Mouse (Mus musculus) forebrain, embryonic 14.5 days (tissue): Measurements from ENCODE around the gene Hnrnpl. TPM values are rescaled to one million over a fixed set of nuclear protein-coding genes. Genes with fewer than 3 reads are reported as not detected.
A peak's percentile ranks its signal among the peaks of the same experiment; 100 is the strongest.

Experiments used
- ATAC-seq: fragments of 200-750 bp; cut with Nextera tagmentation; 2 replicates; pipeline ENCODE4 v1.8.0; 2017; ENCODE audit warnings: mild to moderate bottlenecking, moderate library complexity
- DNase-seq: peaks from one replicate; pipeline ENCODE4 v3.0.0-alpha.2; 2015; ENCODE audit warnings: low spot score
- H3K27ac ChIP-seq: fragments of 300-500 bp; sonication (generic); 2 replicates; pipeline ENCODE4 v1.5.1; 2014; ENCODE audit warnings: low read depth, mild to moderate bottlenecking, control low read depth, low read length, moderate library complexity
- H3K27me3 ChIP-seq: fragments of 300-500 bp; sonication (generic); replicated peaks from 2 replicates; pipeline ENCODE4 v1.6.1; 2014; ENCODE audit warnings: low read length, control low read depth, mixed read lengths; ENCODE audit not compliant: control insufficient read depth, insufficient read depth
- H3K36me3 ChIP-seq: fragments of 300-500 bp; sonication (generic); 2 replicates; pipeline ENCODE4 v1.6.1; 2014; ENCODE audit warnings: low read length, control low read depth; ENCODE audit not compliant: control insufficient read depth, insufficient read depth
- H3K4me1 ChIP-seq: fragments of 300-500 bp; sonication (generic); 2 replicates; pipeline ENCODE4 v1.6.1; 2014; ENCODE audit warnings: antibody characterized with exemption, low read length, control low read depth; ENCODE audit not compliant: control insufficient read depth, insufficient read depth
- H3K4me2 ChIP-seq: fragments of 300-500 bp; sonication (generic); 2 replicates; pipeline ENCODE4 v1.6.1; 2014; ENCODE audit warnings: mild to moderate bottlenecking, control low read depth, low read length
- H3K4me3 ChIP-seq: fragments of 300-500 bp; sonication (generic); 2 replicates; pipeline ENCODE4 v1.5.1; 2014; ENCODE audit warnings: low read depth, low read length, control low read depth
- H3K9ac ChIP-seq: fragments of 300-500 bp; sonication (generic); 2 replicates; pipeline ENCODE4 v1.6.1; 2014; ENCODE audit warnings: mild to moderate bottlenecking, low read length, control low read depth, moderate library complexity
- H3K9me3 ChIP-seq: fragments of 300-500 bp; sonication (generic); replicated peaks from 2 replicates; pipeline ENCODE4 v1.6.1; 2016; ENCODE audit warnings: low read length, control low read depth, mixed read lengths; ENCODE audit not compliant: control insufficient read depth
- WGBS: fragments of 180-500 bp; shearing (Covaris S2); extraction: QIAGEN DNeasy Blood & Tissue Kit; methylation state at CpG from one replicate; pipeline ENCODE4 v1.1.7; 2014; 5-methylcytosine and 5-hydroxymethylcytosine counted together
- polyA plus RNA-seq: library from polyadenylated mRNA; unstranded; fragments of >200 nt; fragmentation: Nextera tagmentation; extraction: Ambion mirVana; gene quantifications from 2 replicates; pipeline ENCODE4 v1.2.1, GENCODE M21; 2014

Hnrnpl gene
- 190 and 198 TPM in 2 replicates for polyA plus RNA-seq

DNA sequence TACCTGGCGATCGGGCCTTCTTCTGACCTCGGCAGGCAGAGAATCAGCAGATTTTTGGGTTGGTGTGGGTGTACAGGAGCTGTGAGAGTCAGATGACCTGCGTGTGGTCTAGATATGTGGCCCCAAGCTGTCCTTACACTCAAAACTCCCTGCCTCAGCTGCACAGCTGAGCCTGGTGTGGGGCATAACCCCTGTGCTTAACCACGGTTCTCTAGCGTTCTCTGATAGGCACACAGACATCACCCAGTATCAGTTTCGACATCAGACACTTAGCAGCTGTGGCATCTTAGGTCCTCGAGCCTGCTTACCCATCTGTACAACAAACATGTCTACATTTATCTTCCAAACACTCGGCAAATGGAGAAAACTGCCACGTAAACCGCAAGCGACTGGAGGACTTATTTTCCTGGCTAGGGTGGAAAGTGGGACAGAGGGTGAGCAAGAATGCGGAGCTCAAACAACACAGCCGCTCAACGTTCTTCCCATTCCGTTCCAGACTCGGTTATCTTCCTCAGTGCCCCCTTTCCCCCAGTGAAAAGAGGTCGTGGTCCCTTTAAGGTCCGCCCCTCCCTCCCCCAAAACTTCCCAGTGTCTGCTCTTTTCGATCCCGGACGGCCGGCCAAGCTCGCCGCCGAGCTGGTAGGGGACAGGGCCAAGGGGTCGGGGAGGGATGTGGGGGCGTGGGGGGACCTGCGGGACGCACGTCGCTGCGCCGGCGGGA lies at the start of gene Hnrnpl:
Hnrnpl (plus strand) TSS at position 321 of the 721 bp plus-strand sequence.
- H3K27me3 ChIP-seq: no peaks in the 10 kb centered on the region
- H3K9ac ChIP-seq: peak within 1 kb of the TSS; percentile 87
- H3K27ac ChIP-seq: peak within 1 kb of the TSS; percentile 99
- H3K4me3 ChIP-seq: peak within 1 kb of the TSS; percentile 75
- ATAC-seq (peak; percentile 4), DNase-seq (peak; percentile 71)
- peak within 1 kb of the TSS; percentile 97 for H3K4me2 ChIP-seq
- H3K9me3 ChIP-seq: no peaks in the 10 kb centered on the region
- H3K4me1 ChIP-seq: peaks cover 20% of the 10 kb centered on the region
- WGBS: 4% methylated on average over 34 of the region's 35 CpGs
- H3K36me3 ChIP-seq: peaks cover 12% of the 10 kb centered on the region

DNA sequence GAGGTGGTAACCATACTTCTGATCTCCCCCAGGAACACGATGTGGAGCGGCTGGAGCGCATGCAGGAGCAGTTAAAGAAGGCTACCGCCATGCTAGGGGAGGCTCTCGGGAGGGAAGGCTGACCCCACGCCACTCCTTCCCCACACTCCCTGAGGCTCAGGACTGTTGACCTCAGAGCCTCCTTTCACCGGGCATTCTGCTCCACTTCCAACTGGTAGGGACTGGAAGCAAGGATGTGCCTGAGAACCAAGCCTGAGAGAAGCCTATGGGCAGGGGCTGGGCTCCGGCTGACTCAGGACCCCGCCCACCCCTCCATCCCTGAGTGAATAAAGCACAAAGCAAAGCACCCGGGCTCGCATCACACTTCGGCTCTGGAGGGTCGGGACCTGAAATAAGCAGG lies 49.7 kb upstream of the Hnrnpl start:
- H3K36me3 ChIP-seq: peaks cover 41% of the 10 kb centered on the region
- no peak overlapping the region for H3K4me2 ChIP-seq
- no peak for DNase-seq
- ATAC-seq: no peak
- H3K9me3 ChIP-seq: no peaks in the 10 kb centered on the region
- H3K4me3 ChIP-seq: no peak overlapping the region
- 87% methylated on average over 13 of the region's 13 CpGs for WGBS
- H3K4me1 ChIP-seq: no peaks in the 10 kb centered on the region
- no peaks in the 10 kb centered on the region for H3K27me3 ChIP-seq
- no peak overlapping the region for H3K9ac ChIP-seq
- H3K27ac ChIP-seq: no peak overlapping the region

DNA sequence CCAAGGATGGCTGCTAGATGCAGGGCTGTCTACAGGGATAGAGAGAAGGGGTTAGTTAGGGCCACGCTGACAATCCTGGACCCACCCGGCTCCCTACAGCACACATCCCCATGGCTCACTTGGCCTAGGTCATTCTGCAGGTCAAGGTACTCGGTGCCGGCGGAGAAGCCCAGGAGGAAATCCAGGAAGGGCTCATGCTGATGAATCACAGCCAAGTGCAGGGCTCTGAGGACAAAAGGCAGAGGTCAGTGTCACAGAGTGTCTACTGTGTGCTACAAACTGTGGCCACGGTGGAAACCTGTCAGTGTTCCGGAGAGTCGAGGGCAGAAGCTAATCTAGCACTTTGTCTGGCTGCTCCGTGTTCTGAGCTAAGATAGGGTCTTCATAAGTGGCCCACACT lies 46.4 kb upstream of the Hnrnpl start:
- no peak overlapping the region for H3K9ac ChIP-seq
- H3K4me2 ChIP-seq: no peak overlapping the region
- DNase-seq (no peak), ATAC-seq (no peak)
- no peaks in the 10 kb centered on the region for H3K27me3 ChIP-seq
- H3K27ac ChIP-seq: no peak overlapping the region
- peaks cover 39% of the 10 kb centered on the region for H3K36me3 ChIP-seq
- no peak overlapping the region for H3K4me3 ChIP-seq
- 93% methylated on average over 9 of the region's 9 CpGs for WGBS
- H3K4me1 ChIP-seq: peaks cover 9% of the 10 kb centered on the region
- H3K9me3 ChIP-seq: no peaks in the 10 kb centered on the region

DNA sequence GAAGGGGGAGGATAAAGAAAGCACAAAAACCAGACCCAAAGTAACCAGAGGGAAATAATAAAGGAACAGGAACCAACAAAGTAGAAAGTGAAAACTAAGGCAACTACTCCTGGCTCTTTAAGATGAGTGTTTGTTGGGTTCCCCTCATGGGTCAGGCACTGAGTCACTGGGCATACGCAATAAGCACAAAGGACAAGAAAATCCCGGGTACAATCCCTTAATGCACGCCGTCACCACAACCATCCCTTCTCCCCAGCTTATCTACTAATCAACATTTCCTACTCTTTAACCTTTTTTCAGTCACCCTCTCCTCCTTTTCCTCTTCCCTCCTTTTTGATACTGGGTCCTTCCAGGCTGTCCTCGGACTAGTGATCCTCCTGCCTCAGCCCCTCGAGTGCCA lies 43.1 kb upstream of the Hnrnpl start:
- Histone ChIP-seq H3K4me2 (peak overlapping the region; percentile 76), H3K27ac (no peak overlapping the region), H3K4me1 (peaks cover 14% of the 10 kb centered on the region), H3K9me3 (no peaks in the 10 kb centered on the region), H3K4me3 (peak overlapping the region; percentile 71; the same call in 1 of the 2 replicates), H3K27me3 (no peaks in the 10 kb centered on the region), H3K9ac (peak overlapping the region; percentile 71; the same call in 1 of the 2 replicates), H3K36me3 (peaks cover 20% of the 10 kb centered on the region)
- no peak for DNase-seq
- no peak for ATAC-seq
- WGBS: 84% methylated on average over 6 of the region's 6 CpGs

DNA sequence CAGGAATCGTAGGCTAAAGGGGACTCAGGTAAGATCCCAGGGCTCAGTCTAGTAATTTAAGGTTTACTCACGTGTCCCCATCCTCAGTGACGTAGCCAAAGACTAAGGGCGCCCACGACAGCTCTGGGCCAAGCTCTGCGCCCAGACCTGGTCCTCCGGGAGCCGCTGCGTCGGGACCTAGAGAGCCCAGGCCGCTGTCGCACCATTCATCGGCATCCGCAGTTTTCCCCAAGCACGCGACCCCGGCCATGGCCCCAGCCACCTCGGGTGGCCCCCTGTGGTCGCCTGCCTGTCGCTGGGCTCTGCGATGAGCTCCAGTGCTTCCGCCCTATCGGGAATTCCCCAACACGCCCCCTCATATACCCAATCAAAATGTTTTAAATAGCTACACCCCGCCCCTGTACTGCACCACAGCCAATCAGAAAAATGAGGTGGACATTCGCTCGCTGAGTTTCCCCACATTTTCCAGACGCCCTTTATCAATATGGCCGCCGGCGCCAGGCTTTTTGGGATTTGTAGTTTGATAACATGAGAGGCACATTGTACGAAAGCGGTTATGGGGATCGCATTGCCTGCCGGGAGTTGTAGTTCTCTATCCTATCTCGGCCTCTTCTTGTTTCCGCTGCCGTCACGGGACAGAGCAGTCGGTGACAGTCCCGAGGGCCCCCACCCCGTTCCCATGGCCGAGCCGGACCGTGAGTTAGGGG lies 42.0 kb upstream of the Hnrnpl start, which contains the start of gene Sirt2:
Sirt2 (plus strand) TSS at position 563 of the 707 bp plus-strand sequence.
- H3K9ac ChIP-seq: peak within 1 kb of the TSS; percentile 74
- peaks cover 14% of the 10 kb centered on the region for H3K4me1 ChIP-seq
- H3K36me3 ChIP-seq: peaks cover 8% of the 10 kb centered on the region
- peak within 1 kb of the TSS; percentile 76 for H3K4me2 ChIP-seq
- H3K27me3 ChIP-seq: no peaks in the 10 kb centered on the region
- peak within 1 kb of the TSS; percentile 71 for H3K4me3 ChIP-seq
- no peak within 1 kb of the TSS for H3K27ac ChIP-seq
- WGBS: under 1% methylated on average over 45 of the region's 45 CpGs
- ATAC-seq (peak; percentile 99), DNase-seq (peak; percentile 100)
- no peaks in the 10 kb centered on the region for H3K9me3 ChIP-seq

DNA sequence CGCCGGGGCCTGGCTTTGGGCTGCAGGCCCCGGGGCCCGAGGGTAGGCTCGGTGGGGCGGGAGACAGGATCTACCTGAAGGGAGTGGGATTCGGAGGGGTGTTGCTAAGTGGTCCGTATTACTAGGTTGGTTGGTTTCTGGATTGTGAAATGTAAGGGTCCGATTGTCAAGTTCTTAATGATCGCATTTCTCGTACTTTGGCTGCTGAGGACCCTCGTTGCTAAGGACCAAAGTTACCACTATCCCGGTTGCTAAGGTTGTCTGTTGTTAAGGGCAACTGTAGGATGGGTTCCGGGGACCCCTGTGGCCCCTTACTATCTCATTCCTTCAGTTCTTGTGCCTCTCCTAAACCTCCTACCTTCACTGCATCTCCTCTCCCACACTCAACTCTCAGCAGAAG lies 41.4 kb upstream of the Hnrnpl start:
- H3K4me3 ChIP-seq: peak overlapping the region; percentile 71
- ATAC-seq (peak; percentile 9; the same call in 1 of the 2 replicates), DNase-seq (peak; percentile 39)
- 4% methylated on average over 14 of the region's 14 CpGs for WGBS
- no peak overlapping the region for H3K27ac ChIP-seq
- H3K9ac ChIP-seq: peak overlapping the region; percentile 74
- H3K9me3 ChIP-seq: no peaks in the 10 kb centered on the region
- H3K4me1 ChIP-seq: peaks cover 14% of the 10 kb centered on the region
- no peaks in the 10 kb centered on the region for H3K27me3 ChIP-seq
- peak overlapping the region; percentile 70 for H3K4me2 ChIP-seq
- peaks cover 3% of the 10 kb centered on the region for H3K36me3 ChIP-seq

DNA sequence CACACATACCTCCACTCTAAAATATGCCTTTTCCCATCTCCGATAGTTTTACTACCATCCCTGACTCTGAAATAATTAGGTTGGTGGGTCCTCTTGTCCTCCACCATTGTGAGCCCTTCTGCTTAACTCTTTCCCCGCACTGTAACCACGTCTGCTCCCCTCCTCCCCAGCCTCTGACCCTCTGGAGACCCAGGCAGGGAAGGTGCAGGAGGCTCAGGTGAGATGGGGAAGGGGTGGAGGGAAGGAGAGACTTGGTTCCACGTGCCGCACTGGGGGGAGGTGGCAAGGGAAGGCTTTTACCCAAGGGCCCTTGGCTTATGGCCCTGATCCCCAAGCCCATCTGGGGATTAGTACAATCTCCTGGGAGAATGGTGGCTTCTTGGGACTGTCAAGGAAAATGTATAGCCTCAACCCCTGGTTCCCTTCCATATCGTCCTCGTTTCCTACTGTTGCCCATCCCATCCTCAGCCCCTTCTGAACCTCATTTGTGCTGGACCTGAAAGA lies 40.8 kb upstream of the Hnrnpl start, which contains the start of gene Nfkbib:
Nfkbib (minus strand) TSS at position 51 of the 504 bp plus-strand sequence.
- Histone ChIP-seq H3K9me3 (no peaks in the 10 kb centered on the region), H3K36me3 (peaks cover under 1% of the 10 kb centered on the region; the same call in 1 of the 2 replicates), H3K27ac (no peak within 1 kb of the TSS), H3K9ac (peak within 1 kb of the TSS; percentile 74), H3K4me1 (peaks cover 14% of the 10 kb centered on the region), H3K4me2 (peak within 1 kb of the TSS; percentile 76), H3K4me3 (peak within 1 kb of the TSS; percentile 71), H3K27me3 (no peaks in the 10 kb centered on the region)
- ATAC-seq (no peak), DNase-seq (no peak)
- 60% methylated on average over 7 of the region's 7 CpGs for WGBS

DNA sequence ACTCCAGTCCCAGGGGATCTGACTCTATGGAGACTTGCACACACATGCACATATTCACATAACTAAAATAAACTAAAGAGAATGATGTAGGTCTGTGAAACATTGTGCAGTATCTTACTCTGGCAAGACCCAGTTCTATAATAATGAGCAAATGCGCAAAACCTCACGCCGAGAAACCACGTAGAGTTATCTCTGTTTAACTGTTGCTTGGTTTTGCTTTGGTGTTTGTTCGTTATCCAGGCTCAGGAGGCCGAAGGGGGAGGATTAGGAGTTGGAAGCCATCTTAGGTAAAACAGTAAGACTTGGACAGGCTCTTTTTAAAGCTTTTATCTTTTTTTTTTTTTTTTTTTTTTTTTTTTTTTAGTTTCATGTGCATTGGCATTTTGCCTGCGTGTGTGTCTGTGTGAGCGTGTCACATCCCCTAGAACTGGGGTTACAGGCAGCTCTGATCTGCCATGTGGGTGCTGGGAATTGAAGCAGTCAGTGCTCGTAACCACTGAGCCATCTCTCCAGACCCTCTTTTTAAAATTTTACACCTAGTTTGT lies 38.9 kb upstream of the Hnrnpl start:
- no peak overlapping the region for H3K4me3 ChIP-seq
- 89% methylated on average over 9 of the region's 9 CpGs for WGBS
- DNase-seq: no peak
- H3K9ac ChIP-seq: no peak overlapping the region
- H3K27me3 ChIP-seq: no peaks in the 10 kb centered on the region
- no peak for ATAC-seq
- H3K4me1 ChIP-seq: peaks cover 14% of the 10 kb centered on the region
- H3K4me2 ChIP-seq: no peak overlapping the region
- peaks cover 6% of the 10 kb centered on the region; the same call in 1 of the 2 replicates for H3K36me3 ChIP-seq
- H3K27ac ChIP-seq: no peak overlapping the region
- H3K9me3 ChIP-seq: no peaks in the 10 kb centered on the region
